Mouse (Mus musculus): Measurements from ENCODE around the gene Polr2b. TPM values are rescaled to one million over a fixed set of nuclear protein-coding genes. Genes with fewer than 3 reads are reported as not detected.

The Polr2b gene
- polyA plus RNA-seq, 1 experiment from 2014 or later, result 86.8 TPM

DNA sequence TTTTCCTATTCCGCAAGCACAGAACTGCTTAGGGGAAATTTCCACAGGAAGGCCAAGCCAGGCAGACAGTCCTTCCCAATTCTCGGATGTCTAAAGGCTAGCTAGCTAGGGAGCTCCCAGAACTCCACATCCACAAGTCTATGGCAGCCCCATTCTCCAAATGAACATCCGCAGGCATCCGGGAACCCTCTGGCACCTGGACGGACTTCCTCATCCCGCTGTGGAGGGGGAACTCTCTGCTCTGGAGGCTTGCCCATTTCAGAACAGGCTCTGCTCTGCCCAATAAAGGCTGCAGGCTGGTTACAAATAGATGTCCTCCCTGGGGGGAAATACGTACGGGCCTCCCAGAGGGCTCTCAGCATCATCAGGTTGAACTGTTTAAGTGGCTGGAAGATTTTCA lies 56.4 kb downstream of the Polr2b start:
- Histone ChIP-seq H3K4me1 (ENCODE audit: control insufficient read depth, insufficient read depth, low read length) (no peaks in the 10 kb centered on the region), H3K27me3 (replicated peaks; ENCODE audit: control insufficient read depth, insufficient read depth, low read length) (no peaks in the 10 kb centered on the region), H3K4me2 (ENCODE audit: low read length) (no peak overlapping the region), H3K36me3 (ENCODE audit: control insufficient read depth, insufficient read depth, low read length) (no peaks in the 10 kb centered on the region), H3K9ac (ENCODE audit: low read length) (no peak overlapping the region), H3K27ac (ENCODE audit: low read depth, low read length) (no peak overlapping the region), H3K4me3 (ENCODE audit: low read depth, low read length) (no peak overlapping the region), H3K9me3 (replicated peaks; ENCODE audit: control insufficient read depth, low read length) (no peaks in the 10 kb centered on the region)
- WGBS, result 83% methylated on average over 8 of the region's 8 CpGs
- DNase-seq (ENCODE audit: low spot score) (no peak), ATAC-seq (no peak)

DNA sequence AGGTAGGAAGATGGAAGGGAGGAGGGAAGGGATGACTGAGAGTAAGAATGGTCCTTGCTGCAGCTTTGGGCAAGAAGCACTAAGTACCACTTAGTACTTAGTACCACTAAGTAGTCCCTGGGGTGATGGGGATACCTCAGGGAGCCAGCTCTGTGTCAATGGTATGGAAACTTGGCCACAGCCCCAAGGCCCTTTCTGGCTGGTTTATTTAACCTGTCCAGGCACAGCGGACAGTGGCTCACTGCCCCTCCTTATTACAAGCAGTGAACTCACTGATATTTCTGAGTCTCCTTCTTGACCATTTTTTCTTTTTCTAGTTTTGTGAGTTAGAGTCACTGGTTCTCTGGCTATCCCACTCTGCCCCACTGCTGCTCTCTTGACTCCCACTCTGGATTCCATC lies 57.2 kb downstream of the Polr2b start:
- H3K4me1 ChIP-seq (ENCODE audit: control insufficient read depth, insufficient read depth, low read length), result no peaks in the 10 kb centered on the region
- H3K36me3 ChIP-seq (ENCODE audit: control insufficient read depth, insufficient read depth, low read length), result no peaks in the 10 kb centered on the region
- no peaks in the 10 kb centered on the region for H3K9me3 ChIP-seq (replicated peaks; ENCODE audit: control insufficient read depth, low read length)
- 93% methylated on average over 1 of the region's 1 CpGs for WGBS
- no peak overlapping the region for H3K27ac ChIP-seq (ENCODE audit: low read depth, low read length)
- no peak for ATAC-seq
- no peak overlapping the region for H3K4me3 ChIP-seq (ENCODE audit: low read depth, low read length)
- no peak overlapping the region for H3K9ac ChIP-seq (ENCODE audit: low read length)
- no peak for DNase-seq (ENCODE audit: low spot score)
- no peaks in the 10 kb centered on the region for H3K27me3 ChIP-seq (replicated peaks; ENCODE audit: control insufficient read depth, insufficient read depth, low read length)
- H3K4me2 ChIP-seq (ENCODE audit: low read length), result no peak overlapping the region

DNA sequence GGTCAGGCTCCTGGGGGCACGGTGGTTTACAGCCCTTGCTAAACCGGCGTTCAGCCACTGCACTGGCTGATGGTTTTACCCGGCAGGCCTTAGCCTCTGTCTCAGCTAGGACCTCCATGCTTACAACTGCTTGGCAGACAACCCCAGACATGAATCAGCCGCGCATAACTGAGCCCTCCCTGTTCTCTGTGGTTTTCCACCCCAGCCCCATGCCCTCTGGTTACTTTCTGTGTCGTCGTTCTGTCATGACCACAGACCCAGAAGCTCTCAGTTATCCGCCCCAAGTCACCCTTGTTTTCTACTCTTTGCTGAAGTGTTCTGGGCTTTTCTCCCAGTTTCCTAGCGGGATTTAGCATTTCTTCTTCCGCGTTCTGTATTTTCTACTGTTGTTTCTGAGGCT lies 57.7 kb downstream of the Polr2b start:
- ATAC-seq, result no peak
- Histone ChIP-seq H3K27ac (ENCODE audit: low read depth, low read length) (no peak overlapping the region), H3K9ac (ENCODE audit: low read length) (no peak overlapping the region), H3K4me3 (ENCODE audit: low read depth, low read length) (no peak overlapping the region), H3K4me2 (ENCODE audit: low read length) (no peak overlapping the region), H3K9me3 (replicated peaks; ENCODE audit: control insufficient read depth, low read length) (no peaks in the 10 kb centered on the region), H3K36me3 (ENCODE audit: control insufficient read depth, insufficient read depth, low read length) (no peaks in the 10 kb centered on the region), H3K4me1 (ENCODE audit: control insufficient read depth, insufficient read depth, low read length) (no peaks in the 10 kb centered on the region), H3K27me3 (replicated peaks; ENCODE audit: control insufficient read depth, insufficient read depth, low read length) (no peaks in the 10 kb centered on the region)
- WGBS, result 56% methylated on average over 12 of the region's 12 CpGs
- no peak for DNase-seq (ENCODE audit: low spot score)

GRCm38 (mm10) chr5:77368194-77368593 lies 58.2 kb downstream of the Polr2b start:
- Histone ChIP-seq H3K27ac (ENCODE audit: low read depth, low read length) (no peak overlapping the region), H3K4me3 (ENCODE audit: low read depth, low read length) (no peak overlapping the region), H3K9ac (ENCODE audit: low read length) (no peak overlapping the region), H3K4me2 (ENCODE audit: low read length) (no peak overlapping the region), H3K36me3 (ENCODE audit: control insufficient read depth, insufficient read depth, low read length) (no peaks in the 10 kb centered on the region), H3K9me3 (replicated peaks; ENCODE audit: control insufficient read depth, low read length) (no peaks in the 10 kb centered on the region), H3K4me1 (ENCODE audit: control insufficient read depth, insufficient read depth, low read length) (no peaks in the 10 kb centered on the region), H3K27me3 (replicated peaks; ENCODE audit: control insufficient read depth, insufficient read depth, low read length) (no peaks in the 10 kb centered on the region)
- DNase-seq (ENCODE audit: low spot score) (peak; percentile 19), ATAC-seq (no peak)
- WGBS, result 23% methylated on average over 7 of the region's 7 CpGs

- no peak overlapping the region for H3K4me2 ChIP-seq (ENCODE audit: low read length)
- H3K9me3 ChIP-seq (replicated peaks; ENCODE audit: control insufficient read depth, low read length), result no peaks in the 10 kb centered on the region
- no peaks in the 10 kb centered on the region for H3K27me3 ChIP-seq (replicated peaks; ENCODE audit: control insufficient read depth, insufficient read depth, low read length)
- no peak overlapping the region for H3K4me3 ChIP-seq (ENCODE audit: low read depth, low read length)
- no peak overlapping the region for H3K9ac ChIP-seq (ENCODE audit: low read length)
- ATAC-seq (no peak), DNase-seq (ENCODE audit: low spot score) (no peak)
- H3K27ac ChIP-seq (ENCODE audit: low read depth, low read length), result no peak overlapping the region
- H3K36me3 ChIP-seq (ENCODE audit: control insufficient read depth, insufficient read depth, low read length), result no peaks in the 10 kb centered on the region
- H3K4me1 ChIP-seq (ENCODE audit: control insufficient read depth, insufficient read depth, low read length), result no peaks in the 10 kb centered on the region
- WGBS, result 89% methylated on average over 5 of the region's 5 CpGs
Observed at GRCm38 (mm10) chr5:77369394-77369793, 59.4 kb downstream of the Polr2b start.

GRCm38 (mm10) chr5:77370378-77370892 lies 60.5 kb downstream of the Polr2b start:
- Histone ChIP-seq H3K4me2 (ENCODE audit: low read length) (no peak overlapping the region), H3K4me1 (ENCODE audit: control insufficient read depth, insufficient read depth, low read length) (no peaks in the 10 kb centered on the region), H3K9me3 (replicated peaks; ENCODE audit: control insufficient read depth, low read length) (no peaks in the 10 kb centered on the region), H3K27ac (ENCODE audit: low read depth, low read length) (no peak overlapping the region), H3K9ac (ENCODE audit: low read length) (no peak overlapping the region), H3K36me3 (ENCODE audit: control insufficient read depth, insufficient read depth, low read length) (no peaks in the 10 kb centered on the region), H3K27me3 (replicated peaks; ENCODE audit: control insufficient read depth, insufficient read depth, low read length) (no peaks in the 10 kb centered on the region), H3K4me3 (ENCODE audit: low read depth, low read length) (no peak overlapping the region)
- 88% methylated on average over 5 of the region's 5 CpGs for WGBS
- no peak for ATAC-seq
- DNase-seq (ENCODE audit: low spot score), result no peak

GRCm38 (mm10) chr5:77372242-77372641 lies 62.3 kb downstream of the Polr2b start:
- H3K4me3 ChIP-seq (ENCODE audit: low read depth, low read length), result no peak overlapping the region
- ATAC-seq, result no peak
- no peak for DNase-seq (ENCODE audit: low spot score)
- no peaks in the 10 kb centered on the region for H3K27me3 ChIP-seq (replicated peaks; ENCODE audit: control insufficient read depth, insufficient read depth, low read length)
- no peak overlapping the region for H3K9ac ChIP-seq (ENCODE audit: low read length)
- no peak overlapping the region for H3K4me2 ChIP-seq (ENCODE audit: low read length)
- WGBS, result 92% methylated on average over 7 of the region's 7 CpGs
- no peak overlapping the region for H3K27ac ChIP-seq (ENCODE audit: low read depth, low read length)
- H3K9me3 ChIP-seq (replicated peaks; ENCODE audit: control insufficient read depth, low read length), result no peaks in the 10 kb centered on the region
- H3K4me1 ChIP-seq (ENCODE audit: control insufficient read depth, insufficient read depth, low read length), result no peaks in the 10 kb centered on the region
- no peaks in the 10 kb centered on the region for H3K36me3 ChIP-seq (ENCODE audit: control insufficient read depth, insufficient read depth, low read length)

DNA sequence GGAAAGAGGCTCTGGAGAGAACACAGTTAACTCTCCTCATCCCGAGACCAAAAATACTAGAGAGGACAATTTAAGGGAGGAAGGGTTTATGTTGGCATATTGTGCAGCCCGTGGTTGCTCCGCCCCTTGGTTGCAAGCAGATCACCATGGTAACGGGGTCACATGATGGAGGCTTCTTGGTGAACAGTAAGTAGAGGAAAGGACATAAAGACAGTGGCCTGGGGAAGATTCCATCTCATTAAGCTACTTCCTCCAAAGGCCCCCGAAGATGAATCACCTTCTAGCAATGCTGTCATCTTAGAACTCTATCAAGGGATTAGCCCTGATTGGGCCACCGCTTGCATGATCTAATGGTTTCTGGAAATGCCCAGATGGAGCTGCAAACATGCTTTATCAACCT lies 62.8 kb downstream of the Polr2b start:
- H3K4me1 ChIP-seq (ENCODE audit: control insufficient read depth, insufficient read depth, low read length), result no peaks in the 10 kb centered on the region
- H3K9ac ChIP-seq (ENCODE audit: low read length), result no peak overlapping the region
- WGBS, result 66% methylated on average over 6 of the region's 6 CpGs
- no peak overlapping the region for H3K4me2 ChIP-seq (ENCODE audit: low read length)
- no peak for ATAC-seq
- no peak overlapping the region for H3K27ac ChIP-seq (ENCODE audit: low read depth, low read length)
- no peaks in the 10 kb centered on the region for H3K9me3 ChIP-seq (replicated peaks; ENCODE audit: control insufficient read depth, low read length)
- no peak for DNase-seq (ENCODE audit: low spot score)
- H3K27me3 ChIP-seq (replicated peaks; ENCODE audit: control insufficient read depth, insufficient read depth, low read length), result no peaks in the 10 kb centered on the region
- H3K36me3 ChIP-seq (ENCODE audit: control insufficient read depth, insufficient read depth, low read length), result no peaks in the 10 kb centered on the region
- H3K4me3 ChIP-seq (ENCODE audit: low read depth, low read length), result no peak overlapping the region

DNA sequence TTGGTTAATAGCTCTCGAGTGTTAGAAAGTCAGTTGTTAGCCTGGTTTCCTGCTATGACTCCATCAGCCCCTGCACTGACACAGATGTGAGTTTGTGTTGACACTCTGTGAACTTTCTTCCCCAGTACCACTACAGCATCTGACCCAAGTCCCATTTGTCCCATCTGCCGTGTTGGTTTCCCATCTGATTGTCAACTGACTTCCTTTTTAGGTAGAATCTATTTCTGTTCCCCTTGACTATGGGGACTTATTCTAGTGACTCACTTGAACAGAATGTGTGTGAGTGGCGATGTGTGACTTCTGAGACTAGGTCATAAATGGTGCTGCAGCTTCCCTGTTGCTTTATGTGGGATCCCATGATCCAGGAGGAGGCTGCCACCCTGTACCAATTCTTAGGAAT lies 65.0 kb downstream of the Polr2b start:
- ATAC-seq (no peak), DNase-seq (ENCODE audit: low spot score) (no peak)
- Histone ChIP-seq H3K4me2 (ENCODE audit: low read length) (no peak overlapping the region), H3K4me1 (ENCODE audit: control insufficient read depth, insufficient read depth, low read length) (no peaks in the 10 kb centered on the region), H3K4me3 (ENCODE audit: low read depth, low read length) (no peak overlapping the region), H3K36me3 (ENCODE audit: control insufficient read depth, insufficient read depth, low read length) (no peaks in the 10 kb centered on the region), H3K27me3 (replicated peaks; ENCODE audit: control insufficient read depth, insufficient read depth, low read length) (no peaks in the 10 kb centered on the region), H3K9me3 (replicated peaks; ENCODE audit: control insufficient read depth, low read length) (no peaks in the 10 kb centered on the region), H3K27ac (ENCODE audit: low read depth, low read length) (no peak overlapping the region), H3K9ac (ENCODE audit: low read length) (no peak overlapping the region)
- 86% methylated on average over 3 of the region's 3 CpGs for WGBS

Measured in forebrain, embryonic 14.5 days (tissue).